Mouse (Mus musculus) cerebellum, postnatal 14 days (tissue): ENCODE measurements around the gene Ulk4.
A peak's percentile ranks its signal among the peaks of the same experiment; 100 is the strongest.

Experiments used
- DNase-seq, 2 experiments: peaks; one replicate each; pipeline ENCODE4 v3.0.0; 2021; ENCODE audit warnings: mixed read lengths in 2 of 2

Ulk4 gene

DNA sequence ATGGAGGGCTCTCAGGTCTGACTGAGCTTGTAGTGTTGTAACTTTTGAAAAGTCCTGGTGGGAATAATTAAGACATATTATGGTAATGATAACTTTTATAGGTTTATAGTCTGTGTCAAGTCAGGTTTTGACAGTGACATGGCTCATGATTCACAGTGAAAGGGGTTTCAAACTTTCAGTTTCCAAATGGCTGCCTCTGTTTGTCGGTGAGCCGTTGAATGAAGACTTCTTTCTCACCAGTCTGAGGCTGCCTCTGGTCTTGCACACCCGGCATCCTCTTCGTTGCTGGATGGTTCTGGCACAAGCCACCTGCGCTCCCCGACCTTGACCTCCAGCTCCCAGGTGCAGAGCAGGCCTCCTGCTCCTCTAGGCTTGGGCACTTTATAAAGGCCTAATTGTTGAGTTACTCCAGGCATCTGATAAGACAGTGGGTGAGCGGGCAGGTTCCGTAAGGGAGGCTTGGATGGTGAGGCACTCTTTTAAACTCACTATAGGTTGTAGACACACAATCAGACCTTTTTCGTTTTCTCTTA, 22.3 kb upstream of the Ulk4 start:
- DNase-seq: no peak

- peak; percentile 45 to 56 for DNase-seq
These were observed 21.6 kb upstream of the Ulk4 start for GRCm38 (mm10) chr9:121298411-121299091.

- DNase-seq: peak in 1 of 2 experiments; percentile 43
These were observed 21.0 kb upstream of the Ulk4 start for GRCm38 (mm10) chr9:121298065-121298398.

DNA sequence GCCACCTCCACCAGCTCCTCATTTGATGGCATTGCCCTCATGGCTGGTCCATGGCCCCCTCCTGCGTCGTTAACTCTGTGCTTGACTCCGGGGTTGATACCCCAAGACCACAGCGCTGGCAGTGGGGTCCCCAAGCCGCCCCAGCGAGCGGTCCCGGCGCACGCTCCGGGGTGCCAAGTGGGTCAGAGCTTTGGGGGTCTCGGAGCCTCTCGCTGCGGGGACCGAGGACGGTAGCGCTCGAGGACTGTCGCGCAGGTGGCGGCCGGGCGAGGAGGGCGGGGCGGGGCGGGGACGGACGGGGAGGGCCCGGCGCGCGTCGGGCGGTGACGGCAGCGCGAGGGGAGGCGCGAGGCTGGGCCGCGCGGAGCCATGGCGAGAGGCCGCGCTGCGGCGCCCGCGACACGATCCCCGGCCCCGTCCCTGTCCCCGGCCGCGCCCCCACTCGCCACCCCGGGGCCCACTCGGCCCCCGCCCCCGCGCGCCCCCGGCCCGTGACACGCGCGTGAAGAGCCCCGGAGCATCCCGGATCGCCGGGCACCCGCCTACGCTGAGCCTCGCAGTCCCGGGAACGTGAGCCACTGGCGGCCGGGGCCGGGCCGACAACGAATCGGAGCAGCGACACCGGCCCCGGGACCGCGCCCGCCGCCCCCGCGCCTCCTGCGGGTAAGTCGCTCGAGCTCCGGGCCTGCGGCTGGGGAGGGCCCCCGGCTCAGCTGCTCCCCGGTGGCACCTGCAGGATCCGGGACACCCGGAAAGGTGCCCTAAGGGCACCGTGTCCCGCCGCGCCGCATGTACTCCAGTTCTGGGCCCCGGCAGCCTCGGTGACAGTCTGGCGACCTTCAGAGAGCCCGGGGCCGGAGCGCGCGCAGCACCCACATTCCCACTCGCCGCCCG, 20.4 kb upstream of the Ulk4 start, which contains the start of gene Trak1:
Gene Trak1, plus strand, starts transcription at position 332 of the 894 bp plus-strand sequence.
- DNase-seq: peak; percentile 67 to 83

GRCm38 (mm10) chr9:121295221-121295620, 18.2 kb upstream of the Ulk4 start:
- no peak for DNase-seq

- no peak for DNase-seq
These were observed 16.2 kb upstream of the Ulk4 start for GRCm38 (mm10) chr9:121293187-121293586.

DNA sequence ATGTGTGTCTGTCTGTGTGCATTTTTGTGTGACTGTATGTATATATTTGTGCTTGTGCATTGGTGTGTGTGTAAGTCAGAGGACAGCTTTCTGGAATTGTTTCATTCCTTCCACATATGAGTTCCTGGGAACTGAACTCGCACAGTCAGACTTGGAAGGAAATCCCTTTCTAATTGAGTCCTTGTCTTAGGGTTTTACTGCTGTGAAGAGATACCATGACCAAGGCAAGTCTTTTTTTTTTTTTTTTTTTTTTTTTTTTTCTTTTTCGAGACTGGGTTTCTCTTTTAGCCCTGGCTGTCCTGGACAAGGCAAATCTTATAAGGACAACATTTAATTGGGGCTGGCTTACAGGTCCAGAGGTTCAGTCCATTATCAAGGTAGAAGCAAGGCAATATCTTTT, 14.3 kb upstream of the Ulk4 start:
- DNase-seq: no peak

DNA sequence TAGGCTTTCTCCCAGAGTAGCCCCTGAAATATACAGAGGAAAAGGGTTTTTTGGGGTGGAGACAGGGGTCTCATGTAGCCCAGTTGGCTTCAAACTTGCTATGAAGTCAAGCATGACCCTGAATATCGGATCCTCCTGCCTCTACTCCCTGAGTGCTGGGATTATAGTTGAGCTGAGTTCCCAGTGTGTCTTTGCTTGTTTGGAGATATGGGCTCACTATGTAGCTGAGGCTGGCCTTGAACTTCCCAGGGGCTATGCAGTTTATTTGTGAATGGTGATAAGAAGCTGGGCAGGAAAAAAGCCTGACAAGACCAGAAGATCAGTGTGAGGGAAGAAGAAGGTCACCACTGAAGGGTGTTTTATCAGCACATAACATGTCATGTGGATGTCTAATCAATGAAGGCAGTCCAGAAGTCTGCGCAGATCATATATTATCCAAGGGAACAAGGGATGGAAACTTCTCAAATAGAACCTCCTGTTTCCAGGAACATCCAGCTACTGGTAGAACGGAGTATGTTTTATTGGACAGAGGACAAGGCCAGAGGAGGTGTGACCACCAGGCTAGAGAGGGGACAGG, 9.4 kb upstream of the Ulk4 start:
- DNase-seq: no peak

- DNase-seq: peak; percentile 69 to 70
These were observed 8.6 kb upstream of the Ulk4 start for GRCm38 (mm10) chr9:121285341-121286324.

- DNase-seq: peak; percentile 56 to 70
These were observed 7.4 kb upstream of the Ulk4 start for GRCm38 (mm10) chr9:121284422-121284821.

- peak in 1 of 2 experiments; percentile 42 for DNase-seq
These were observed 6.7 kb upstream of the Ulk4 start for GRCm38 (mm10) chr9:121283620-121284185.

DNA sequence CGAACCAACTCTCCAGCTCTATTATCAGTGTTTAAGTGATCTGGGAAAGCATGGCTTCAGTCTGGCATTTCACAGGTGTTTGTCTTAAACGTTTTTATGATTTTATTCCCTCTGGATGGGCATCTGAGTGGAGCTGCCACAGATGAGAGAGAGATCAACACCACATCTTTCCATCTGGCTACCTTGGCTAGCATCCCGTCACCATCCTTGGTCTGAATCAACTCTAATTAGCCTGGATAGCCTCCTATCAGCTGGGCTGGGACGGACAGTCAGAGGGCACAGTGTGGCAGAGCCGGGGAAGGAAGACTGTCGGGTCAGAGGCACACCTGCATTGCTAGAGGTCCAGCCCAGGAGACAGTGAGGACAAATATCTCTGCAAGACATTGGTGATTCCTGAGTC, 4.9 kb upstream of the Ulk4 start:
- peak in 1 of 2 experiments; percentile 16 for DNase-seq

GRCm38 (mm10) chr9:121279216-121279615, 2.2 kb upstream of the Ulk4 start:
- DNase-seq: peak in 1 of 2 experiments; percentile 20

GRCm38 (mm10) chr9:121276745-121277117, 266 bp downstream of the Ulk4 start:
- DNase-seq: no peak

DNA sequence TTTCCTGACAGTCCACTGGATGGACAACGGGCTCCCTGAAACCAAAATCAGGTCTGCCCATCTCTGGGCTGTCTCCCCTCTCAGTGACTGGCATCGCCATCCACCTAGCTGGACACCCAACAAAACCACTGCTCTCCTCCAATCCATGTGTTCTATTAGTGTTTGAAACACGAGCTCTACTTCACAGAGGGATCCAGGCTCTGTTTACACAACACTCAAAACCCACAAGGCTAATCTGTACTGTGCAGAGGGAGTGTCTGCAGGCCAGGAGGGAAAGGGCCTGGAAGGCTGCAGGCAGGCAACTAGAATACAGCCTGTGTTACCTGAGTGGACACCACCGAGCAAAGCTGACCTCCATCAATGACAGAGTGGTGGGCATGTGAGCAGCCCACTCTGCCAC, 5.4 kb downstream of the Ulk4 start:
- no peak for DNase-seq

GRCm38 (mm10) chr9:121271149-121271548, 5.8 kb downstream of the Ulk4 start:
- DNase-seq: no peak

GRCm38 (mm10) chr9:121265307-121265706, 11.7 kb downstream of the Ulk4 start:
- DNase-seq: no peak

GRCm38 (mm10) chr9:121257106-121257505, 19.9 kb downstream of the Ulk4 start:
- no peak for DNase-seq

- DNase-seq: peak in 1 of 2 experiments; percentile 2
These were observed 22.2 kb downstream of the Ulk4 start for GRCm38 (mm10) chr9:121254761-121255160.

- DNase-seq: peak in 1 of 2 experiments; percentile 0
These were observed 23.0 kb downstream of the Ulk4 start for GRCm38 (mm10) chr9:121253983-121254382.

GRCm38 (mm10) chr9:121250854-121251253, 26.1 kb downstream of the Ulk4 start:
- DNase-seq: peak in 1 of 2 experiments; percentile 1

DNA sequence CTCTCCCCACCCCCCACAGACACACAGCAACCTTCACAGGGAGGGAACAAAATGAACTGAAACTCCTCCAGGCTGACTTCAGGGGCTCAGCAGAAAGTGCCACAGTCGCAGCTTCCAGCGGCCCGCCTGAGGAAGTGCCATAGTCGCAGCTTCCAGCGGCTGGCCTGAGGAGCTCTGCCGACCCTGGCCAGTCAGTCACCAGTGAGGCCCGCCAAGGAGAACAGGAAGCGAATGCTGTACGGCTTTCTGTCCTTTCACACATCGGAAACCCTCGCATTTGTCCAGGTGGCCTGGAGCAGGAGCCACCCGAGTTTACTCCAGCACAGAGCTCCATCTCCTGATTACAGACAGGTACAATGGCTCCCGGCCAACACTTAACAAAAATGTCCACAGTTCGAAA, 27.2 kb downstream of the Ulk4 start:
- peak in 1 of 2 experiments; percentile 6 for DNase-seq
